Mouse (Mus musculus) erythroblast, embryonic 14.5 days (primary cell): ENCODE results near the gene Syt13.

ENCODE experiments used
- GATA1 ChIP-seq: IDR thresholded peaks from 2 replicates; pipeline ENCODE4 v1.6.1; 2012; ENCODE audit warnings: low read length, inconsistent platforms, mixed read lengths
- TAL1 ChIP-seq: IDR thresholded peaks from 3 replicates; pipeline ENCODE4 v1.6.1; 2012; ENCODE audit warnings: low read length, inconsistent platforms, mixed read lengths

- TF ChIP-seq GATA1, result peak; percentile 43; the same call in 1 of the 2 replicates
- no peak for TF ChIP-seq TAL1
These were observed 10.5 kb upstream of the Syt13 start for GRCm38 (mm10) chr2:92904307-92904859.
